Mouse (Mus musculus) retina, embryonic 14.5 days (tissue): ENCODE results near the gene Gatad2a.

ENCODE experiments used
- DNase-seq: peaks from one replicate; pipeline ENCODE4 v3.0.0-alpha.2; 2015; ENCODE audit warnings: low spot score

The Gatad2a gene

GRCm38 (mm10) chr8:69899876-69900275, 96.3 kb downstream of the Gatad2a start:
- DNase-seq, result no peak

DNA sequence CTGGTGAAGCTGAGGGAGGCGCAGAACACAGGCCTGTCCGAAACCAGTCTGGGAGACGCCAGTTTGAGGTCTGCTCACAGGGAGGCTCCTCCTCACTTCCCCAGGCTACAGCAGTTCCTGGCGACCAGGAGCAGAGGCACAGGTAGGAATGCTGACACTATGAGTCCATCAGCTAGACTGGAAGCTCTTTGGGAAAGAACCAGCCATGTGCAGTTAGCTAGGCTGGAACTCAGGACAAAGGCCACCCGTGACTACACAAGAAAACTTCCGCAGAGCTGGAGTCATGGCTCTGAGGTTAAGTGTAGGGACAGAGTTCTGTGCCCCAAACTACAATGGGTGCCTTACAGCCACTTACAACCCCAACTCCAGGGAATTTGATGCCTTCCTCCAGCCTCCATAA, 98.3 kb downstream of the Gatad2a start:
- no peak for DNase-seq

DNA sequence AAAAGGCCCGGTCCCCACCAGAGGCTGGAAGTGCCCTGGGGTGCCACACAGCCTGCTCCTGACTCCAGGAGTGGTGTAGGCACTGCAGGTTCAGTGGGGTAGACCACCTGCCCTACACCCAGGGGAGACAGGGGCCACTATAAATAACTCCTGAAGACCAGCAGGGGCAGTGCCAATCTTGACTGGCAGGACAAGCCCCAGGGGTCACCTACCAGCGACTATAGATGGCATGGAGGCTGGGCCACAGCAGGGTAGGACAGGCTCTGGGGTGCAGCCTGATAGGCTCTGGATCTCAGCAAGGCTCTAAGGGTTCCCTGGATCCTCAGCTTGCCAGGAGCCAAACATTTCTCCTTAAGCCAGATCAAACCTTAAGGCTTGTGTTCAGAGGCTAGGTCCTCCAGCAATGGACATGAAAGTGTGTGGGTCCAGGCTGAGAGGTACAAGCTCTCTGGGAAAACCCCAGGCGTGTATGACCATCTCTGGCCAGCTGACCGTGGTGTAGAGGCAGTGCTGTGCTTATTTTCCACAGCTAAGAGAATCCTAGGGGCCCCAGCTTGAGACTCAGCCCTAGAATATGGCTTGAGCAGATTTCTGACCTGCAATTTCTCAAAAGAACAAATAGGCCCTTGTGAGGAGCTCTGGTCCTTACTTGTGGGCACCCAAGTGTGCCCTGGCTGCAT, 100.3 kb downstream of the Gatad2a start:
- DNase-seq, result no peak

GRCm38 (mm10) chr8:69894836-69895332, 101.3 kb downstream of the Gatad2a start:
- DNase-seq, result no peak

- DNase-seq, result peak; percentile 81
Measured at GRCm38 (mm10) chr8:69893863-69894262, 102.3 kb downstream of the Gatad2a start.

- peak; percentile 77 for DNase-seq
Measured at GRCm38 (mm10) chr8:69890813-69891241, 105.4 kb downstream of the Gatad2a start.

- no peak for DNase-seq
Measured at GRCm38 (mm10) chr8:69888902-69889301, 107.3 kb downstream of the Gatad2a start.

DNA sequence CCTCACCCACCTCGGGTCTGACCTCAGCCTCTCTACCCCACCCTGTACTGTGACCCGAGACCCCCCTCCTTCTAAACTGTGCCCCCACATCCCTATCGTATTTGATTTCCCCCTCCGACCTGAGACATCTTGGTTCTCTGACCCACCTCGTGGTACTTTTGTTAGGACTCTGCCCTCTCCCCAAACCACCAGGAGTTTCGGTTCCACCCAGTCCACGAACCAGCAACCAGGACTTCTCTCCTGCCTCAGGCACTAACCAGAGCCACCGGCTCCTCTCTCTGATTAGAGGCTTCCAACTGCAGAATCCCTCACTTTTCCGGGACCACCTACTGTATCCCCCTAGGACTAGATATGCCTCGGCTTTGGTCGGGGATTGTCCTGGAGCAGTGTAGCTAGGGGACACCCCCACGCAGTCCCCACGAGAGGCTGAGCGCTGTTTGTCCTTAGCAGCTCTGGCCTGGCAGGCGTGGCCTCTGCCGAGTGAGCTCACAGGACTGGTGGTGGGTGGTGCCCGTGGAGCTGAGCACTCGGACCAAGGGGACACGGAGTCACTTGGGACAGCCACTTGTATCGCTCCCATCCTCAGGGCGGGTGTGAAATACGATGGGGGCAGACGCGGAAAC, 107.8 kb downstream of the Gatad2a start:
- DNase-seq, result no peak

DNA sequence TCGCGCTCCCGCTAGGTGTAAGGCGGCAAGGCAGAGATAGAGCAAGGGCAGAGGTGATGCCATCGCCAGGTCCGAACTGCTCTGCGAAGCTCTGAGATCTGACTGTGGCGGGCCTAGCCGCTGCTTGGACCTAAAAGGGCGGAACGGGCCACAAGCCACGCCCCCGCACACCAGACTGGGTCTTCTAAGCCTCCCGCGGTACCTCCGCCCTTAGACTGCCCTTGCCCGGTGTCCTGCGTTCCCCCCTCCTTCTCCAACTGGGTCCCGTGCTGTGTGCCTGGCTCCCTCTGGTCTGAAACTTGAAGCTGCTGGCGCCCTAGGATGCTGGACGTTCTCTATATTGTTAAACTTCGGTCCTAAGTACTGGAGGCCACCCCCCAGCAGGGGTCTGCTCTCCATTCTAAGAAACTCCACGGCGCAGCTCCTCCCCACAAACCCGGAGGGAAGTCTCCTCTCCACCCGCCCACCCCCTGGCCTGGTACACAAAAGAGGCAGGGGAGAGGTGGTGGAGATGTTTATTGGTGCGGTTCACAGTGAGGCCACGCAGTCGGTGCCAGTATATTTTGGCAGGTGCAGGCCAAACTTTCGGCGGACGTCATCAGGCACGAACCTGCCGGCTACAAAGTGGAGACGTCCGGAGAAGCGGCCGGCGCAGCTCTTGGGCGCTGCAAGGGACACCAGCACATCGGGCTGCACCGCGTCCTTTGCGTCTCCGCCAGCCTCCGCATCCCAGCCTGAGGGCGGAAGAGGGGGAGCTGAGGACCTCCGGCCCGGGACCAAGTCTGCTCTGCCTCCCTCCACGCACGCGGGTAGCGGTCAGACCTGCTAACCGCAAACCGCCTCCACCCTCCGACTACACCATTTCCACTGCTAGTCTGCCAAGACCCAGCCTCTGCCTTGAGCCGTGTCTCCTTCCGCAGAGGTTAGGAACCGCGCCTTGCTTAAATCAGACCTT, 108.6 kb downstream of the Gatad2a start, which contains the start of gene Cilp2:
Cilp2 (minus strand) TSS at position 399 of the 955 bp plus-strand sequence.
- no peak for DNase-seq

GRCm38 (mm10) chr8:69884141-69884540, 112.0 kb downstream of the Gatad2a start:
- DNase-seq, result no peak

- DNase-seq, result no peak
Measured at GRCm38 (mm10) chr8:69882833-69883600, 113.2 kb downstream of the Gatad2a start.

DNA sequence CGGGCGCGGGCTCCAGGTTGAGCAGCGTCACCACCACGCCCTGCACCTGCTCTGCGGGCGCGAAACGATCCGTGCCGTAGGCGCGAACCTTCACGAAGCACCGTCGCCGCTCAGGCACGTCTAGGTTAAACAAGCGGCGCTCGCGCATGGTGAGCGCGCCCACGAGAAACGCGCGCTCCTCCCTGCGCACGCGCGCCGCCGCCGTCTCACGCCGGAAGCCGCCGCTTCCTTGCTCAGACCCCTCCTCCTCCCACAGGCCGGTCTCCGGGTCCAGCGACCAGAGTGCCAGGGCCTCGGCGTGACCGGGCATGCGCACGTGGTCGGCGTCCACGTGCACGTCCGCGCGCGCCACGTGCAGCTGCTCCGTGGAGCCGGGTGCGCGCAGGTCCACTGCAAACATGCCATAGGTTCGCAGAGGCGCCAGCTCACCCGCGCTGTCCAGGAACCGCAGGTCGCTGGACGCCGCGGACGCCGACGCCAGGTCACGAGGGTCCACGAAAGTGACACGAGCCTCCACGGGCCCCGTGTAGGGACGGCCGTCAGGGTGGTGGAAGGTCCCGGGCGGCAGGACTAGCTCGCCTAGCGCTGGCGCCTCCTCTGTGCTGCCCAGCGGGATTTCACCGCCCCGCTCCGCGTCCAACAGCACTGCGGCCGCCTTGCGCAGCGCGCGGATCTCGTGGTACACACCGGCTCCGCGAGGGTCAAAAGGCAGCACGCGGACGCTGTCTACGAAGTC, 114.0 kb downstream of the Gatad2a start:
- DNase-seq, result peak; percentile 71

DNA sequence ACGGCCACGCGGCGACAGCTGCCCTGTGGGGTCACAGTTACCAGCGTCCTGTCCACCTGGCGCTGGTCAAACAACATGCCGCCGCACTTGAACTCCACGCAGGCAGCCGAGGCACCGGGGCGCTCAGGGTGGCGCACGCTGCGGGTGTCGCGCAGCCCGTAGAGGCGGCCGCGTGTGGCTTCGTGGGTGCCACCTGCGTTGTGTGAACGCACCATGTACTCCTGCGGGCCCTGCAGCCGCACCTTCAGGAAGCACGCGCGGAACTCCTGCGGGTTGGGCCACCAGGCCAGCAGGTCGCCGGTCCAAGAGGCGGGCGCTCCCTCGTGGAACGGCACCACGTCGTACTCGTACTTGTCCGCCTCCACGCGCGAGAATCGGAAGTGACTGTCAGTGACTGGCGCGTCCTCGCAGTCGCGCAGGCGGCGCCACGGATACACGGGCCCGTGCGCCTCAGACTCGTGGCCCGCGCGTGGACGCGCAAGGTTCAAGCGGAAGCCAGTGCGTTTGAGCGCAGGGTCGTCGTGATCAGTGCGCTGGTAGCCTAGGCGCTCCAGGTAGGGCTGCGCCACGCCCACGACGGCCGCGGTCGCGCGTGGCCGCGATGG, 114.8 kb downstream of the Gatad2a start:
- no peak for DNase-seq

DNA sequence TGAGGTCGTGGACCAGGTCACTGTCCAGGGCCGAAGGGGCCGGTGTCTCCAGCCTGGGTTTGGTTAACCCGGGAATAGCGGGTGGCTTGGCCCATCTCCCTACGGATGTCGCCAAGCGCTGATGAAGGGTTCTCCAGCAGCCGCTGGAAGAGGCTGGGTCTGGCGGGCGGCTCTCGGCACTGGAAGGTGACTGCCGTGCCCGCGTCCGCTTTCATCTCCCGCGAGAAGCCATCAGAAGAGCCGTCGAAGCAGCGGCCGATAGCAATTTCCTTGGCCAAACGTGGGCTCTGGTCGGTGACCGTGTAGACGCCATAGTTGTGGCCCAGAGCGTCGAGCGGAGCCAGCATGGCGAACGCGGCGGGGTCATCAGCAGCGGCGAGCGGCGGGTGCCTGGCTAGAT, 115.3 kb downstream of the Gatad2a start:
- no peak for DNase-seq

DNA sequence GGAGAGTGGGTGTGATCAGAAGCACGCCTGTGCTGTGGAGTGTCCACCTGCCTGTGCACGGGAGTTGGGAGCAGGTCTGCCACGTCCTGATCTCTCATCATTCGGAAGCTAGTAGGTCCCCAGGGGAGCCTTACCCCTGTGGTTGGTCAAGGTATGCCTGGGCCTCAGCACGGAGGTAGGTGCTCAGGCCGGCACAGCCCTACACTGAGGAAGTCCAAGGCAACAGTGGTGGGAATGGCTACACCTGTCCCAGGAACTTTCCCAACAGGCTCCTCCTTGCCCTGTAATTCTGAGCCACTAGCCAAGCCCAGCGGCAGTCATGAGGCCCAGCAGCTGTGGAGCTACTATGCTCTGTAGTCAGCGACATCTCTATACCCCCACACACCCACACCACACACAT, 116.5 kb downstream of the Gatad2a start:
- DNase-seq, result no peak

DNA sequence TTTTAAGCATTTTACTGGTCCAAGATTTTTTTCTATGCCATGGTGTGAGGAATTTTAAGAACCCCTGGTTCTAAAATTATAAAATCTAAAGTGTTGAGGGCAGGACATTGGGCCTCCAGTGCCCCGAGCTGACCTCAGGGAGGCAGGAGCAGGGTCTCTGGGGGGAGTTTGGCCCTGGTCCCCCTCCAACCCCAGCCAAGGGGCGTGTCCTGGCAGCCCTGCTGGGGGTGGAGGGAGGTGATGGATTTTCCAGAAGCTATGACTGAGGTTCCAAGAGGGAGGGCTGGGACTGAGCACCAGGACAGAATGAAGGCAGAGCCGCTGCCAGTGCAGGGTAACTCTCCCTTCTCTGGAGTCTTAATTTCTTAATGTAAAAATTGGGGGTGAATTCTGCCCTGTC, 118.2 kb downstream of the Gatad2a start:
- DNase-seq, result no peak

- no peak for DNase-seq
Measured at GRCm38 (mm10) chr8:69877396-69877795, 118.8 kb downstream of the Gatad2a start.

DNA sequence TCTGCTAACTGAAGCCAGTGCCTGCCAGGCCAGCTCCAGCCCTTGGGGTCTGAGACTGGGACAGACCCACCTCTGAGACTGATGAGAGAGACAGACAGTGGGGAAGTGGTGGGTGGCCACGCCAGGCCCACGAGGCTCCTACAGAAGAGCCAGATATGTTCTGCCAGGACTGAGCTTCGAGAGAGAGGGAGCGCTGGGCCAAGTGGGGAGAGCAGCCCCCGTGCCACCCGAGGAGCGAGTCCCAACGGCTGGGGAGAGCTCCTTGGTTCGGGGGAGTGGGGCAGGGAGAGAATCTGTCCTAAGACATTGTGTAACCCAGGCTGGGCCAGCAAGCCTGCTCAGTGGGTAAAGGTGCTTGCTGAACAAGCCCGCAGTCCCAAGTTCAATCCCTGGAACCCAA, 119.2 kb downstream of the Gatad2a start:
- DNase-seq, result no peak

- DNase-seq, result no peak
Measured at GRCm38 (mm10) chr8:69876097-69876496, 120.1 kb downstream of the Gatad2a start.

DNA sequence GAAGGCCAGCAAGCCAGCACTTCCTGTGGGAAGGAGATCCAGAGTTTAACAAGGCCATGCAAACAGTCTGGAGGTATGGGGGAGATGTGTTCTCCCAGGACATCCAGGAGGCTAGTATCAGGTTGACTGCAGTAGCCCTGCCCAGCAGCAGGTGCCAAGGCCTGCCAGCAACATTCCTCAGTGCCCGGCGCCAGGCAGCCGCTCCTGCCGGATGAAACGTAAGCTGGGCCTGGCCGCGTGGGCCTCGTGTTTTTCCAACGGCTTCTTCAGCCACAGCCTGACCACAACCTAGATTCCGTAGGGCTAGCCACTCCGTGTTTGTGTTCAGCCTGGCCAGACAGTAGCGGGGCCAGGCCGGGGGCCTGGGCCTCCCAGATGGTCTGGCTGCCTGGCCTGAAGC, 121.5 kb downstream of the Gatad2a start:
- no peak for DNase-seq

DNA sequence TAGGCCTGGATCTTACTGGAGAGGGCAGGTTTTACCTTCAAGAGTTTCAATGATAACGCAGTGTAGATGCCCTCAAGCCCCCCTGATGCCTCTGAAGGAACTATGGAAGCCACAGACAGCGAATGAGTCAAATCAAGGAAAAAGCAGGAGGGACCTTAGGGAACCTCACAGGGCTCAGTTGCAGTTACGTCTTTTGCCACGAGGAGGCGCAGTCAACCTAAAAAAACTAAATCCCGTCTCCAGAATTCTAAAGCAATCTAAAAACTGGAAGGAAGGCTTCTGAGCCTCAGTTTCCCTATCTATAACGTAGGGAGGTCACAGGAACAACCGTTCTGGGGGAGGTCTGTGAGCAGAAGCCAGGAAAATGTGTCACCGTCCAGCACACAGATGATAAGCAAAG, 122.0 kb downstream of the Gatad2a start:
- DNase-seq, result peak; percentile 84
